Mouse (Mus musculus) thymus, adult 2 months (tissue): ENCODE measurements around the gene Rptor. TPM values are rescaled to one million over a fixed set of nuclear protein-coding genes. Genes with fewer than 3 reads are reported as not detected.

ENCODE experiments used
- DNase-seq: peaks from one replicate; pipeline ENCODE4 v3.0.0; 2021
- H3K27ac ChIP-seq: fragments of 200-500 bp; 2 replicates; pipeline ENCODE4 v1.5.1; 2012; ENCODE audit warnings: low read length, control low read depth; ENCODE audit not compliant: control insufficient read depth, insufficient read depth
- H3K27me3 ChIP-seq: fragments of 200-500 bp; 2 replicates; pipeline ENCODE4 v1.6.1; 2012; ENCODE audit warnings: mild to moderate bottlenecking, low read length, moderate library complexity, mixed read lengths; ENCODE audit not compliant: control insufficient read depth, insufficient read depth
- H3K36me3 ChIP-seq: fragments of 200-500 bp; 2 replicates; pipeline ENCODE4 v1.6.1; 2012; ENCODE audit warnings: mild to moderate bottlenecking, low read length, moderate library complexity; ENCODE audit not compliant: control insufficient read depth, insufficient read depth
- H3K4me1 ChIP-seq: fragments of 200-500 bp; replicated peaks from 2 replicates; pipeline ENCODE4 v1.6.1; 2012; ENCODE audit warnings: low read length; ENCODE audit not compliant: control insufficient read depth, insufficient read depth
- H3K4me3 ChIP-seq: fragments of 200-500 bp; 2 replicates; pipeline ENCODE4 v1.5.1; 2012; ENCODE audit warnings: mild to moderate bottlenecking, low read length, control low read depth, moderate library complexity; ENCODE audit not compliant: control insufficient read depth, insufficient read depth
- CTCF ChIP-seq: fragments of 200-500 bp; IDR thresholded peaks from 2 replicates; pipeline ENCODE4 v1.5.1; 2012; ENCODE audit warnings: mild to moderate bottlenecking, control low read depth, low read length, moderate library complexity, borderline replicate concordance; ENCODE audit not compliant: control insufficient read depth, poor library complexity, insufficient read depth; ENCODE audit errors: extremely low read depth
- POLR2A ChIP-seq: fragments of 200-500 bp; IDR thresholded peaks from 2 replicates; pipeline ENCODE4 v1.6.1; 2012; ENCODE audit warnings: mild to moderate bottlenecking, low read length, control low read depth, moderate library complexity; ENCODE audit not compliant: control insufficient read depth, poor library complexity, insufficient read depth; ENCODE audit errors: extremely low read depth
- WGBS: fragments of 180-500 bp; shearing (Covaris S2); methylation state at CpG from one replicate; pipeline ENCODE4 v1.1.7; 2018; 5-methylcytosine and 5-hydroxymethylcytosine counted together
- polyA plus RNA-seq: library from polyadenylated mRNA; depleted of rRNA; stranded (reverse); fragments of >200 nt; gene quantifications from 2 replicates; pipeline ENCODE4 v1.2.3, GENCODE M21; 2012

Rptor gene
- polyA plus RNA-seq, 1 experiment = 58.7 TPM

- 74% methylated on average over 3 of the region's 3 CpGs for WGBS
- no peak for DNase-seq
- H3K27me3 ChIP-seq = no peaks in the 10 kb centered on the region
Measured at GRCm38 (mm10) chr11:119627243-119627642, 24.5 kb downstream of the Rptor start.

GRCm38 (mm10) chr11:119629072-119629471 lies 26.4 kb downstream of the Rptor start:
- no peaks in the 10 kb centered on the region for H3K36me3 ChIP-seq
- no peak for DNase-seq
- no peaks in the 10 kb centered on the region for H3K4me1 ChIP-seq
- H3K4me3 ChIP-seq = no peak overlapping the region
- TF ChIP-seq CTCF = no peak
- TF ChIP-seq POLR2A = no peak
- 63% methylated on average over 3 of the region's 3 CpGs for WGBS
- H3K27ac ChIP-seq = no peak overlapping the region
- H3K27me3 ChIP-seq = no peaks in the 10 kb centered on the region

More at GRCm38 (mm10) chr11:119627243-119627642, 24.5 kb downstream of the Rptor start:
- H3K36me3 ChIP-seq = no peaks in the 10 kb centered on the region
- TF ChIP-seq POLR2A = no peak
- no peak for TF ChIP-seq CTCF
- no peaks in the 10 kb centered on the region for H3K4me1 ChIP-seq
- H3K27ac ChIP-seq = no peak overlapping the region
- no peak overlapping the region for H3K4me3 ChIP-seq

- 92% methylated on average over 5 of the region's 5 CpGs for WGBS
- Histone ChIP-seq H3K27me3 (no peaks in the 10 kb centered on the region), H3K27ac (no peak overlapping the region), H3K4me3 (no peak overlapping the region), H3K36me3 (no peaks in the 10 kb centered on the region), H3K4me1 (no peaks in the 10 kb centered on the region)
- no peak for TF ChIP-seq POLR2A
- TF ChIP-seq CTCF = no peak
- DNase-seq = no peak
Measured at GRCm38 (mm10) chr11:119630329-119630728, 27.6 kb downstream of the Rptor start.

- Histone ChIP-seq H3K27me3 (no peaks in the 10 kb centered on the region), H3K4me1 (no peaks in the 10 kb centered on the region), H3K27ac (no peak overlapping the region), H3K36me3 (no peaks in the 10 kb centered on the region), H3K4me3 (no peak overlapping the region)
- no peak for DNase-seq
- WGBS = 94% methylated on average over 3 of the region's 3 CpGs
- TF ChIP-seq CTCF (no peak), POLR2A (no peak)
Measured at GRCm38 (mm10) chr11:119631222-119631870, 28.6 kb downstream of the Rptor start.

GRCm38 (mm10) chr11:119636371-119636883 lies 33.7 kb downstream of the Rptor start:
- DNase-seq = no peak
- no peaks in the 10 kb centered on the region for H3K27me3 ChIP-seq
- 95% methylated on average over 4 of the region's 4 CpGs for WGBS
- H3K27ac ChIP-seq = no peak overlapping the region
- H3K36me3 ChIP-seq = no peaks in the 10 kb centered on the region
- no peak overlapping the region for H3K4me3 ChIP-seq
- TF ChIP-seq CTCF (no peak), POLR2A (no peak)
- H3K4me1 ChIP-seq = peaks cover 13% of the 10 kb centered on the region

GRCm38 (mm10) chr11:119637519-119637918 lies 34.8 kb downstream of the Rptor start:
- peaks cover 13% of the 10 kb centered on the region for H3K4me1 ChIP-seq
- TF ChIP-seq CTCF (no peak), POLR2A (no peak)
- H3K4me3 ChIP-seq = no peak overlapping the region
- no peak for DNase-seq
- no peak overlapping the region for H3K27ac ChIP-seq
- no peaks in the 10 kb centered on the region for H3K27me3 ChIP-seq
- WGBS = 91% methylated on average over 6 of the region's 6 CpGs
- H3K36me3 ChIP-seq = no peaks in the 10 kb centered on the region

- Histone ChIP-seq H3K4me3 (no peak overlapping the region), H3K27me3 (no peaks in the 10 kb centered on the region), H3K36me3 (no peaks in the 10 kb centered on the region), H3K27ac (no peak overlapping the region), H3K4me1 (peaks cover 13% of the 10 kb centered on the region)
- WGBS = 87% methylated on average over 9 of the region's 9 CpGs
- no peak for DNase-seq
- TF ChIP-seq POLR2A (no peak), CTCF (no peak)
Measured at GRCm38 (mm10) chr11:119640491-119640890, 37.8 kb downstream of the Rptor start.
